Mouse (Mus musculus): ENCODE results near the gene Fktn. TPM values are rescaled to one million over a fixed set of nuclear protein-coding genes. Genes with fewer than 3 reads are reported as not detected.
"Not testable (repeated sequence)": the region's sequence is repeated elsewhere in the genome, so short reads cannot be mapped to it uniquely, and the experiment has no call there.

Fktn gene
- polyA plus RNA-seq, 2 experiments = 2.0 to 2.3 TPM

- Histone ChIP-seq H3K9ac (replicated peaks) (no peak overlapping the region), H3K4me1 (replicated peaks; ENCODE audit: control insufficient read depth in 2 of 2, insufficient read depth in 2 of 2, low read length in 1 of 2) (peaks cover 0 to 4% of the 10 kb centered on the region in 2 experiments; a peak in 1 of 4 replicates), H3K27ac (no peak overlapping the region), H3K36me3 (replicated peaks; ENCODE audit: control insufficient read depth, insufficient read depth, low read depth) (no peaks in the 10 kb centered on the region), H3K4me2 (ENCODE audit: low read depth) (no peak overlapping the region), H3K9me3 (ENCODE audit: control insufficient read depth, low read length) (no peaks in the 10 kb centered on the region), H3K4me3 (ENCODE audit: insufficient read depth in 1 of 2, low read depth in 2 of 2, low read length in 2 of 2) (no peak overlapping the region), H3K27me3 (ENCODE audit: control insufficient read depth, insufficient read depth, low read length) (no peaks in the 10 kb centered on the region)
- no peak for TF ChIP-seq EP300 (IDR thresholded peaks at IDR 0.05; ENCODE audit: low read depth)
- TF ChIP-seq CTCF (IDR thresholded peaks at IDR 0.05; ENCODE audit: low read depth) = no peak
- DNase-seq (ENCODE audit: low read depth in 3 of 3, low spot score in 3 of 3) (no peak), ATAC-seq (ENCODE audit: insufficient read depth) (no peak)
- WGBS (ENCODE audit: insufficient replicate concordance) = 62% methylated on average over 2 of the region's 2 CpGs
Measured at GRCm38 (mm10) chr4:53795086-53795485, 81.3 kb downstream of the Fktn start.

DNA sequence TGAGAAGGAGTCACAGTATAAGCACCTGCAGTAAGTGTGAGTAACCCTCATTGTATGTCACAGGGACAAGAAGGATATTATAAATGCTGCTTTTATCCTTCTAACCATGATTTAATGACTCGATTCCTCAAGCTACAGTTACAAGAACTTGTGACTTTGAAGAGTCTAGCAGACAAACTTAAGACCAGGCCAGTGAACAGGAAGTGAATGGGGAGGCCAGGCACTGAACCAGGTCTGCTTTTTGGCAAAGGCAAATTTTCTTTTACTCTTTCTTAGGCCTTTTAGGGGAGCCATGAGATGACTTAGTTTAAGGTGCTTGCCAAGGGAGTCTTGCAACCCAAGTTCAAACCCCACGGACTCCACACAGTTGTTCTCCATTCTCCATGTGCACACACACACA is 81.9 kb downstream of the Fktn start:
- Histone ChIP-seq H3K36me3 (replicated peaks; ENCODE audit: control insufficient read depth, insufficient read depth, low read depth) (no peaks in the 10 kb centered on the region), H3K9me3 (ENCODE audit: control insufficient read depth, low read length) (no peaks in the 10 kb centered on the region), H3K27me3 (ENCODE audit: control insufficient read depth, insufficient read depth, low read length) (no peaks in the 10 kb centered on the region), H3K9ac (replicated peaks) (no peak overlapping the region), H3K4me1 (replicated peaks; ENCODE audit: control insufficient read depth in 2 of 2, insufficient read depth in 2 of 2, low read length in 1 of 2) (peaks cover 0 to 4% of the 10 kb centered on the region in 2 experiments; a peak in 1 of 4 replicates), H3K4me2 (ENCODE audit: low read depth) (no peak overlapping the region), H3K4me3 (ENCODE audit: insufficient read depth in 1 of 2, low read depth in 2 of 2, low read length in 2 of 2) (no peak overlapping the region), H3K27ac (no peak overlapping the region)
- WGBS (ENCODE audit: insufficient replicate concordance) = 49% methylated on average over 2 of the region's 2 CpGs
- ATAC-seq (ENCODE audit: insufficient read depth) = no peak
- TF ChIP-seq CTCF (IDR thresholded peaks at IDR 0.05; ENCODE audit: low read depth) (no peak), EP300 (IDR thresholded peaks at IDR 0.05; ENCODE audit: low read depth) (no peak)
- no peak for DNase-seq (ENCODE audit: low read depth in 3 of 3, low spot score in 3 of 3)

DNA sequence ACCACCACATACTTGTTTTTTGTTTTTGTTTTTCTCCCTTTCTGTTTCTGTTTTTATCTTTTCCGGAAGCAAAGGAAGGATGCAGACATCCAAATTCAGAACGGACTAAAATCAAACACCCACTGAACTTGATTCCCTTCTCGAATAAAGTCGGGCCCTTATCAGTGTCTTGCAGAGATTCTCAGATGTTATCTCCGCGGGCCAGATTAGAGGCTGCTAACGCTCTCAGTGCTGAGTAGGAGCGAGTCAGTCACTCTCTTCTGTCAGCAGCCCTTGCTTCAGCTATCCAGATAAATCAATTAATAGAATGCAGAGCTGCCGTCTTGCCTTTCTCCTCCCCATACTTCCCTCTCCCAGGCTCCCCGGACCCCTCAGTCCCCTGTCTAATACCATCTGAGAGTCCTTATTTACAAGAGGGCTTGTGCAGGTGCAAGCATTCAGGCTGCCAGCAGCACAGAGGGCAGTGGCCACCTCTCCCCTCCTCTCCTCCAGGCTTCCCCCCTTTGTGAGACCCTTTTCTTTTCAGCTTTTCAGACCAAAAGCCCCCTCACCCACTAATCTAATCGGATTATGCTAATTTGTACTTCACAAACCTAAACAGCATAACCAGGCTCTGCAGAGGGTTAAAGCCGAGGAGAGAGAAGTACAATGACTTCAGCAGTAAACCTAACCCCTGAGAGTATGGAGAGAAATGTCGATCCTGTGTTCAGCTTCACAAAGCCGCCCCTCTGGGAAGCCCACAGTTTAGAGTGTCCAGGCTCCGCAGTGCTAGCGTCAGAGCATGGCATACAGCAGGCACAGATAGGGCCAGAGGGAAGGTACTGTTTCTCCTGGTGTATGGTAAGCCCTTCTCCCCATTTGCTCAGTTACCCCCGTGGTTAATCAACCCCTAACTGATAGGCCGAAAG is 83.3 kb downstream of the Fktn start:
- DNase-seq (ENCODE audit: low read depth in 3 of 3, low spot score in 3 of 3) (no peak), ATAC-seq (ENCODE audit: insufficient read depth) (no peak)
- no peak overlapping the region for H3K27ac ChIP-seq
- no peak overlapping the region for H3K4me3 ChIP-seq (ENCODE audit: insufficient read depth in 1 of 2, low read depth in 2 of 2, low read length in 2 of 2)
- H3K4me2 ChIP-seq (ENCODE audit: low read depth) = no peak overlapping the region
- H3K9ac ChIP-seq (replicated peaks) = no peak overlapping the region
- H3K36me3 ChIP-seq (replicated peaks; ENCODE audit: control insufficient read depth, insufficient read depth, low read depth) = no peaks in the 10 kb centered on the region
- no peaks in the 10 kb centered on the region for H3K9me3 ChIP-seq (ENCODE audit: control insufficient read depth, low read length)
- TF ChIP-seq EP300 (IDR thresholded peaks at IDR 0.05; ENCODE audit: low read depth) = no peak
- no peak for TF ChIP-seq CTCF (IDR thresholded peaks at IDR 0.05; ENCODE audit: low read depth)
- H3K27me3 ChIP-seq (ENCODE audit: control insufficient read depth, insufficient read depth, low read length) = no peaks in the 10 kb centered on the region
- peaks cover 0 to 4% of the 10 kb centered on the region in 2 experiments; a peak in 1 of 4 replicates for H3K4me1 ChIP-seq (replicated peaks; ENCODE audit: control insufficient read depth in 2 of 2, insufficient read depth in 2 of 2, low read length in 1 of 2)
- 22% methylated on average over 18 of the region's 18 CpGs for WGBS (ENCODE audit: insufficient replicate concordance)

DNA sequence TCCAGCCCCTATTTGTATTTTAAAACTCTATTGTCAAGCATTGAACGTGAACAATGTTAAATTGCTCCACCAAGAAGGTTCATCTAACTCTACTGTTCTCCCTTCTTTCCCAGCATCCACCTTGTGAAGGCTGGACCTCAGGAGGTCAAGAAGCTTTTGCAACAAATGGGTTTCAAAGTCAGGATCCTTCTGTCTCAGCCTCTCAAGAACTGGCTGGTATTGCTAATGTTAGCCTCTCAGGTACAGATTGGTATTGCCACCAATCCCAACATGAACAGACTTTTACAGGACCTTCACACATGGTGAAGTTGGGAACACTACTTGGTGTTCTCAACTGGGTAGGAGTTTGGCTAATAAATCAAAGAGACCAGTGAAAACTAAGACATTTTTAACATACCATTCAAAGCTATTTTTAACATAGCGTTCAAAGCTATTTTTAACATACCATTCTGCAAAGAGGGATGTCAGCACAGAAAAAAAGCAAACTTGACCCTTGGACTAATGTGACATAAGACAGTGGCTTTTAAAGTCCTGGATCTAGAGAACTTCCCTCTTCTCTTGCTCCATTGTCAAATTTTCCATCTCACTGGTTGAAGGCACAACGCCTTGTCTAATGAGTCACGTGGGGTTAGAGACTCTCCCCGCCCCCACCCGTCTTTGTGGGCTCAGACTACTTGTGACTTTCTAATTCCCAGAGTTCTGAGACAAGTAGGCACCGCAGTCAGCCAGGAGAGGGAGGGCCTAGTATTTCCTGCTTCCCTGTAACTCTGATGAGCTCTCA is 85.3 kb downstream of the Fktn start:
- Histone ChIP-seq H3K27me3 (ENCODE audit: control insufficient read depth, insufficient read depth, low read length) (no peaks in the 10 kb centered on the region), H3K9me3 (ENCODE audit: control insufficient read depth, low read length) (no peaks in the 10 kb centered on the region), H3K4me3 (ENCODE audit: insufficient read depth in 1 of 2, low read depth in 2 of 2, low read length in 2 of 2) (no peak overlapping the region), H3K4me2 (ENCODE audit: low read depth) (no peak overlapping the region), H3K27ac (no peak overlapping the region), H3K36me3 (replicated peaks; ENCODE audit: control insufficient read depth, insufficient read depth, low read depth) (no peaks in the 10 kb centered on the region), H3K4me1 (replicated peaks; ENCODE audit: control insufficient read depth in 2 of 2, insufficient read depth in 2 of 2, low read length in 1 of 2) (peaks cover 0 to 4% of the 10 kb centered on the region in 2 experiments; a peak in 1 of 4 replicates), H3K9ac (replicated peaks) (no peak overlapping the region)
- WGBS (ENCODE audit: insufficient replicate concordance) = 41% methylated on average over 7 of the region's 7 CpGs
- TF ChIP-seq EP300 (IDR thresholded peaks at IDR 0.05; ENCODE audit: low read depth) (no peak), CTCF (IDR thresholded peaks at IDR 0.05; ENCODE audit: low read depth) (no peak)
- DNase-seq (ENCODE audit: low read depth in 3 of 3, low spot score in 3 of 3) (no peak), ATAC-seq (ENCODE audit: insufficient read depth) (no peak)

DNA sequence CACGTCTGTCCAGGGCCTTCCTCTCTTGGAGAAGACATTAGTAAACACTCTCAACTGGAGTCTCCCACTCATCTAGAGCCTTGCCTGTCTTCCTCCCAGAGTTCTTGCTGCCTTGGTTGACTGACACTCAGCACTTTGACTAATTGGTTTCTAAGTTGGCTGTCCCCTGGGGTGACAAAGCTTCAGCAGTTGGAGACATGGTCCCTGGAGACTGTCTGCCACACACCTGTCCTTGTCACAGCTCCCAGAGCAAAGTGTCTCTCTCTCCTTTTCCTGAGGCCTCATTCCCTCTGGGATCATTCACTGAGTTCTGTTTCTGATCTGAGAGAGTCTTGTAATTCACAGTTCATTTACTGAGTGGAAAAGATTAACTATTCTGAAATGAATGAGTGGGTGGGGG is 86.0 kb downstream of the Fktn start:
- H3K27me3 ChIP-seq (ENCODE audit: control insufficient read depth, insufficient read depth, low read length) = no peaks in the 10 kb centered on the region
- no peak for DNase-seq (ENCODE audit: low read depth in 3 of 3, low spot score in 3 of 3)
- no peak for TF ChIP-seq EP300 (IDR thresholded peaks at IDR 0.05; ENCODE audit: low read depth)
- no peak for TF ChIP-seq CTCF (IDR thresholded peaks at IDR 0.05; ENCODE audit: low read depth)
- H3K4me3 ChIP-seq (ENCODE audit: insufficient read depth in 1 of 2, low read depth in 2 of 2, low read length in 2 of 2) = no peak overlapping the region
- ATAC-seq (ENCODE audit: insufficient read depth) = no peak
- H3K4me2 ChIP-seq (ENCODE audit: low read depth) = no peak overlapping the region
- 61% methylated on average over 1 of the region's 1 CpGs for WGBS (ENCODE audit: insufficient replicate concordance)
- peaks cover 0 to 4% of the 10 kb centered on the region in 2 experiments; a peak in 1 of 4 replicates for H3K4me1 ChIP-seq (replicated peaks; ENCODE audit: control insufficient read depth in 2 of 2, insufficient read depth in 2 of 2, low read length in 1 of 2)
- H3K27ac ChIP-seq = no peak overlapping the region
- H3K9ac ChIP-seq (replicated peaks) = no peak overlapping the region
- no peaks in the 10 kb centered on the region for H3K9me3 ChIP-seq (ENCODE audit: control insufficient read depth, low read length)
- no peaks in the 10 kb centered on the region for H3K36me3 ChIP-seq (replicated peaks; ENCODE audit: control insufficient read depth, insufficient read depth, low read depth)

DNA sequence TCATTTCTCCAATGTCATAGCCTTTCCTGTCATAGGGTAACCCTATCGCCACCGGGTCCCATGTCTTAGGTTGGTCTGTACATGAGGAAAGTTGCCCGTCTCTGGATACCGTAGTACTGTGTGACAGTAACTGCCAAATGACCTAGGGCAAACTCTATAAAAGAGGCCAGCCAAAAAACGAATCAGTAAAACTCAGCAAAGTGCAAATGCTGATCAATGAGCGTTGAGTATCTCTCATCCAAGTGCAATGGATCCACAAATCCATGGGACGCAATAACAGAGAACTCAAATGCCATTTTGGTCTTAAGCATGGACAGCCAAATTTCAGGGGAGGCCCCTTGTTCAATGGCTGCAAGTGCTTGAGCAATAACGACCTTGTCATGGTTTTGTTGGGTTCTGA is 89.9 kb downstream of the Fktn start:
- H3K4me2 ChIP-seq (ENCODE audit: low read depth); H3K27ac ChIP-seq; H3K9me3 ChIP-seq (ENCODE audit: control insufficient read depth, low read length); H3K4me3 ChIP-seq (ENCODE audit: insufficient read depth in 1 of 2, low read depth in 2 of 2, low read length in 2 of 2); H3K9ac ChIP-seq (replicated peaks); DNase-seq (ENCODE audit: low read depth in 3 of 3, low spot score in 3 of 3); H3K36me3 ChIP-seq (replicated peaks; ENCODE audit: control insufficient read depth, insufficient read depth, low read depth); H3K27me3 ChIP-seq (ENCODE audit: control insufficient read depth, insufficient read depth, low read length); H3K4me1 ChIP-seq (replicated peaks; ENCODE audit: control insufficient read depth in 2 of 2, insufficient read depth in 2 of 2, low read length in 1 of 2); ATAC-seq (ENCODE audit: insufficient read depth): not testable (repeated sequence)
- 71% methylated on average over 7 of the region's 8 CpGs for WGBS (ENCODE audit: insufficient replicate concordance)

DNA sequence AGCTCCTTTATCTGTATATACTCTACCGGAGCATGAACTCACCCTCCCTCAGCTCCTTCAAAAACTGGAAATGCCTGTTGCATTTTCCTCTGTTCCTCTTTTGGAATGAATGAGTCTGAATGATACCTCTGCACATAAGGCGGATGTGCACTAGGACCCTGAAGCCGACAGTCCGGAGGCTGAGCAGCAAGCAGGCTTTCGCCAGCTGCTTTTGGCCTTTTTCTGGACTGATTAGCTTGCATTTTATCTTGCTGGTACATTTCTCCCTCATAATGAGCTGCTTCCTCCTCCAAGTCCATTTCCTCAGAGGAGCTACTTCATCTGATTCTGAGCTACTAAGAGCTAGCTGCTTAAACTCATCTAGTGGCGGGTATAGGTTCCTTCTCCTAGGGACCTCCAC is 92.6 kb downstream of the Fktn start:
- ATAC-seq (ENCODE audit: insufficient read depth); H3K36me3 ChIP-seq (replicated peaks; ENCODE audit: control insufficient read depth, insufficient read depth, low read depth); H3K9ac ChIP-seq (replicated peaks); H3K4me2 ChIP-seq (ENCODE audit: low read depth); H3K4me1 ChIP-seq (replicated peaks; ENCODE audit: control insufficient read depth in 2 of 2, insufficient read depth in 2 of 2, low read length in 1 of 2); H3K4me3 ChIP-seq (ENCODE audit: insufficient read depth in 1 of 2, low read depth in 2 of 2, low read length in 2 of 2); H3K27me3 ChIP-seq (ENCODE audit: control insufficient read depth, insufficient read depth, low read length); H3K27ac ChIP-seq; H3K9me3 ChIP-seq (ENCODE audit: control insufficient read depth, low read length); DNase-seq (ENCODE audit: low read depth in 3 of 3, low spot score in 3 of 3): not testable (repeated sequence)
- 74% methylated on average over 6 of the region's 6 CpGs for WGBS (ENCODE audit: insufficient replicate concordance)
